ENCODE assay signal across 22 mouse cellular contexts in genomic region chr10:91321226-91321625, GRCm38 (mm10).
DNase-seq lines count a peak whose midpoint lies in the region; ATAC-seq and TF ChIP-seq lines count a peak whose summit lies in the region.
"Had no signal": no experiment of that assay in that cellular context is flagged by ENCODE, and none has a peak within 500 bp of the region (broad histone marks: within the 10 kb centered on the region; RNA-seq: fewer than 3 reads in every experiment).

No protein-coding gene starts in this region.

- ATAC-seq in liver, embryonic 12.5 days: no peak
- no peak for ATAC-seq in intestine, postnatal 0 days
- ATAC-seq: CD4-positive, CD25-positive, alpha-beta regulatory T cell, adult 4 months; forebrain, embryonic 14.5 days; forebrain, postnatal 0 days had no signal

- H3K4me2 ChIP-seq in liver, embryonic 12.5 days: no peak overlapping the region
- no peak overlapping the region for H3K4me2 ChIP-seq in intestine, postnatal 0 days (replicated peaks; ENCODE audit: low read depth)
- H3K4me2 ChIP-seq: embryonic facial prominence, embryonic 12.5 days; embryonic facial prominence, embryonic 15.5 days; heart, embryonic 11.5 days; hindbrain, embryonic 12.5 days had no signal

- TF ChIP-seq CTCF in kidney, adult 2 months (conservative IDR thresholded peaks at IDR 0.05; ENCODE audit: insufficient read depth, insufficient read length, low read depth, low read length): no peak
- no peak for TF ChIP-seq CTCF in liver, adult 2 months (IDR thresholded peaks at IDR 0.05; ENCODE audit: low read depth, low read length)
- TF ChIP-seq CTCF in intestine, postnatal 0 days (IDR thresholded peaks at IDR 0.05; ENCODE audit: low read depth): no peak

- peak overlapping the region; percentile 60; the same call in 1 of the 2 replicates for H3K27ac ChIP-seq in kidney, adult 2 months (ENCODE audit: insufficient read depth, low read depth, low read length)
- no peak overlapping the region for H3K27ac ChIP-seq in liver, adult 2 months (replicated peaks; ENCODE audit: insufficient read depth, low read depth, low read length)
- H3K27ac ChIP-seq in liver, embryonic 12.5 days: no peak overlapping the region
- no peak overlapping the region for H3K27ac ChIP-seq in intestine, postnatal 0 days (ENCODE audit: low read depth, low read length)
- H3K27ac ChIP-seq: embryonic facial prominence, embryonic 12.5 days; embryonic facial prominence, embryonic 15.5 days; gastrocnemius, adult 2 months; hindbrain, embryonic 12.5 days had no signal

- peak; percentile 68 for DNase-seq in kidney, adult 2 months
- no peak for DNase-seq in kidney, postnatal 10 days
- DNase-seq in liver, adult 2 months (ENCODE audit: extremely low read depth, low read depth, low spot score): peak; percentile 49
- DNase-seq in kidney, postnatal 36 days: peak; percentile 5 to 58
- DNase-seq: adrenal gland, adult 2 months; adrenal gland, postnatal 14 days; cerebellum, adult 11 months; cerebellum, adult 2 months; cerebellum, adult 9-11 months; cerebellum, postnatal 25 days; forebrain, postnatal 0 days; gastrocnemius, adult 2 months; gastrocnemius, postnatal 14 days; heart, adult 11 months had no signal

- no peaks in the 10 kb centered on the region for H3K27me3 ChIP-seq in kidney, adult 2 months (replicated peaks; ENCODE audit: control insufficient read depth, insufficient read depth, low read length)
- H3K27me3 ChIP-seq in liver, adult 2 months (ENCODE audit: control insufficient read depth, insufficient read depth, low read length): peaks cover 2% of the 10 kb centered on the region; the same call in 1 of the 2 replicates
- no peaks in the 10 kb centered on the region for H3K27me3 ChIP-seq in liver, embryonic 12.5 days (replicated peaks)
- H3K27me3 ChIP-seq in intestine, postnatal 0 days (replicated peaks; ENCODE audit: control insufficient read depth, insufficient read depth, low read length): no peaks in the 10 kb centered on the region
- H3K27me3 ChIP-seq: embryonic facial prominence, embryonic 12.5 days; embryonic facial prominence, embryonic 15.5 days; hindbrain, embryonic 12.5 days had no signal

- H3K36me3 ChIP-seq in kidney, adult 2 months (ENCODE audit: control insufficient read depth, insufficient read depth, low read length): no peaks in the 10 kb centered on the region
- H3K36me3 ChIP-seq in liver, adult 2 months (ENCODE audit: control insufficient read depth, insufficient read depth, low read length): no peaks in the 10 kb centered on the region
- no peaks in the 10 kb centered on the region for H3K36me3 ChIP-seq in liver, embryonic 12.5 days
- H3K36me3 ChIP-seq in intestine, postnatal 0 days (ENCODE audit: control insufficient read depth, insufficient read depth): no peaks in the 10 kb centered on the region
- H3K36me3 ChIP-seq: embryonic facial prominence, embryonic 12.5 days; embryonic facial prominence, embryonic 15.5 days; hindbrain, embryonic 12.5 days had no signal

- peaks cover 11% of the 10 kb centered on the region for H3K4me1 ChIP-seq in kidney, adult 2 months (ENCODE audit: control insufficient read depth, insufficient read depth, low read length)
- H3K4me1 ChIP-seq in liver, adult 2 months (ENCODE audit: control insufficient read depth, insufficient read depth, low read length): no peaks in the 10 kb centered on the region
- no peaks in the 10 kb centered on the region for H3K4me1 ChIP-seq in liver, embryonic 12.5 days
- no peaks in the 10 kb centered on the region for H3K4me1 ChIP-seq in intestine, postnatal 0 days (replicated peaks; ENCODE audit: control insufficient read depth, insufficient read depth, low read length)
- H3K4me1 ChIP-seq: embryonic facial prominence, embryonic 12.5 days; embryonic facial prominence, embryonic 15.5 days; hindbrain, embryonic 12.5 days had no signal

- TF ChIP-seq POLR2A in kidney, adult 2 months (IDR thresholded peaks at IDR 0.05; ENCODE audit: low read depth, low read length): no peak
- TF ChIP-seq POLR2A in liver, adult 2 months (IDR thresholded peaks at IDR 0.05; ENCODE audit: extremely low read depth, insufficient read depth, low read length): no peak

- no peaks in the 10 kb centered on the region for H3K79me2 ChIP-seq in liver, adult 2 months (ENCODE audit: control insufficient read depth, insufficient read depth, low read length)

- no peaks in the 10 kb centered on the region for H3K9me3 ChIP-seq in liver, embryonic 12.5 days (replicated peaks)
- H3K9me3 ChIP-seq in intestine, postnatal 0 days (ENCODE audit: control insufficient read depth): no peaks in the 10 kb centered on the region
- H3K9me3 ChIP-seq: embryonic facial prominence, embryonic 12.5 days; embryonic facial prominence, embryonic 15.5 days; hindbrain, embryonic 12.5 days had no signal

- no peak overlapping the region for H3K9ac ChIP-seq in liver, adult 2 months (ENCODE audit: low read depth, low read length)
- no peak overlapping the region for H3K9ac ChIP-seq in liver, embryonic 12.5 days
- H3K9ac ChIP-seq in intestine, postnatal 0 days (ENCODE audit: low read depth, low read length): no peak overlapping the region
- H3K9ac ChIP-seq: embryonic facial prominence, embryonic 12.5 days; embryonic facial prominence, embryonic 15.5 days; forebrain, postnatal 0 days; hindbrain, embryonic 12.5 days had no signal

- no peak overlapping the region for H3K4me3 ChIP-seq in kidney, adult 2 months (ENCODE audit: insufficient read depth, low read depth, low read length)
- H3K4me3 ChIP-seq in liver, adult 2 months (ENCODE audit: insufficient read depth, low read depth, low read length): no peak overlapping the region
- H3K4me3 ChIP-seq in liver, embryonic 12.5 days: no peak overlapping the region
- H3K4me3 ChIP-seq in intestine, postnatal 0 days (ENCODE audit: low read depth, low read length): no peak overlapping the region
- H3K4me3 ChIP-seq: embryonic facial prominence, embryonic 12.5 days; embryonic facial prominence, embryonic 15.5 days; gastrocnemius, adult 2 months; hindbrain, embryonic 12.5 days had no signal

- 48% methylated on average over 4 of the region's 4 CpGs for WGBS in kidney, adult 2 months
- WGBS in liver, adult 2 months: 63% methylated on average over 4 of the region's 4 CpGs
- 66% methylated on average over 4 of the region's 4 CpGs for WGBS in liver, embryonic 12.5 days (ENCODE audit: insufficient replicate concordance)
- WGBS in intestine, postnatal 0 days: 78% methylated on average over 4 of the region's 4 CpGs
